In the genomic region with DNA sequence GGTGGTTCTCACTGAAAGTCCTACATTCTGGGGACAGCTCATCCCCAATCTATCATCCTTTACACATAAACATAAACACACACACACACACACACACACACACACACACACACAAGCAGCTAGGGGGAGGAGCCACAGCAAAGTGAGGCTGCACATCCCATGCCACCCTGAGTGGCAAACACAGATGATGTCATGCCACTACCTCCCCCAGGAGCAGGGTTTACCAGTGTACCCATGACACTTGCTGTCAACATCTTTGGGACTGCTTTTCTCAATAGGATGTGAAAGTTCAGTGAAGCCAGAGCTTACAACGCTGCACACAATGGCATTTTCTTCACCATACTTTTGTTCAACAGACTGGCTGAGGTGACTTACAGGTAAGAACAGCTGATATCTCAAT, we compare ENCODE assay signal across 16 mouse cellular contexts.
"Had no signal": no experiment of that assay in that cellular context is flagged by ENCODE, and none has a peak within 500 bp of the region (broad histone marks: within the 10 kb centered on the region; RNA-seq: fewer than 3 reads in every experiment).

No protein-coding gene starts in this region.

- H3K27ac ChIP-seq: limb, embryonic 12.5 days; liver, embryonic 13.5 days; lung, embryonic 15.5 days; midbrain, embryonic 12.5 days; neural tube, embryonic 15.5 days; stomach, embryonic 15.5 days had no signal

- H3K4me2 ChIP-seq: limb, embryonic 12.5 days; liver, embryonic 13.5 days; lung, embryonic 15.5 days; midbrain, embryonic 12.5 days; neural tube, embryonic 15.5 days; stomach, embryonic 15.5 days had no signal

- H3K9me3 ChIP-seq: limb, embryonic 12.5 days; liver, embryonic 13.5 days; lung, embryonic 15.5 days; midbrain, embryonic 12.5 days; neural tube, embryonic 15.5 days; stomach, embryonic 15.5 days had no signal

- H3K36me3 ChIP-seq: stomach, embryonic 15.5 days had no signal

- H3K9ac ChIP-seq: limb, embryonic 12.5 days; liver, embryonic 13.5 days; liver, postnatal 0 days; lung, embryonic 15.5 days; midbrain, embryonic 12.5 days; neural tube, embryonic 15.5 days; stomach, embryonic 15.5 days had no signal

- H3K4me1 ChIP-seq: liver, embryonic 13.5 days; lung, embryonic 15.5 days; midbrain, embryonic 12.5 days; neural tube, embryonic 15.5 days; stomach, embryonic 15.5 days had no signal

- ATAC-seq: intestine, embryonic 16.5 days; liver, postnatal 0 days had no signal

- H3K4me3 ChIP-seq: limb, embryonic 12.5 days; liver, embryonic 13.5 days; lung, embryonic 15.5 days; midbrain, embryonic 12.5 days; myocyte; neural tube, embryonic 15.5 days; stomach, embryonic 15.5 days had no signal

- DNase-seq: kidney, adult 2 months; kidney, postnatal 25 days; liver; liver, embryonic 13.5 days; liver, postnatal 0 days; lung, postnatal 14 days; right cerebral cortex, postnatal 14 days; thymus, adult 2 months; thymus, postnatal 25 days had no signal

- H3K27me3 ChIP-seq: limb, embryonic 12.5 days; liver, embryonic 13.5 days; lung, embryonic 15.5 days; midbrain, embryonic 12.5 days; neural tube, embryonic 15.5 days; stomach, embryonic 15.5 days had no signal
